10 mouse cellular contexts compared by ENCODE assay signal in the genomic region with DNA sequence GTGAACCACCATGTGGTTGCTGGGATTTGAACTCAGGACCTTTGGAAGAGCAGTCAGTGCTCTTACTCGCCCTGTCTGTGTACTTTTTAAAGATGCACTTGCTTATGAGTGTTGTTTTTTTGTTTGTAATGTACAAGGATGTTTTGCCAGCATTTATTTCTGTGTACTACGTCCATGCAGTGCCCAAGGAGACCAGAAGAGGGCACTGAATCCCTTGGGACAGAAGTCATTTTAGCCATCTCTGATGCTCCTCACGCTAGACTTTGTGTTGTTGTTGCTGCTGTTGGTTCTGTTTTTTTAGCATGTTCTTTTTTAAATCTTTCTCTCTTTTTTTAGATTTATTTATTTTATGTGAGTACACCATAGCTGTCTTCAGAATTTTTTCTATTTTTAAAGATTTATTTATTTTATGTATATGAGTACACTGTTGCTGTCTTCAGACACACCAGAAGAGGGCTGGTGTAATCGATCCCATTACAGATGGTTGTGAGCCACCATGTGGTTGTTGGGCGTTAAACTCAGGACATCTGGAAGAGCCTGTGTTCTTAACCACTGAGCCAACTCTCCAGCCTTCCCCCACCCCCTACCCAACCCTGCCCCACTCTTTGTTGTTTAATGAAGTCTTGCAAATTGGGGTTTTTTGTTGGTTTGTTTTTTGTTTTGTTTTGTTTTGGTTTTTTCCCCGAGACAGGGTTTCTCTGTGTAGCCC. TPM values are rescaled to one million over a fixed set of nuclear protein-coding genes. Genes with fewer than 3 reads are reported as not detected.
A peak's percentile ranks its signal among the peaks of the same experiment; 100 is the strongest.
DNase-seq lines count a peak whose midpoint lies in the region; ATAC-seq and TF ChIP-seq lines count a peak whose summit lies in the region.
"Had no signal": no experiment of that assay in that cellular context is flagged by ENCODE, and none has a peak within 500 bp of the region (broad histone marks: within the 10 kb centered on the region; RNA-seq: fewer than 3 reads in every experiment).

No protein-coding gene starts in this region.

- ATAC-seq in embryonic facial prominence, embryonic 14.5 days (ENCODE audit: low read depth): no peak
- peak; percentile 72 for ATAC-seq in liver, embryonic 12.5 days

- peaks cover 60% of the 10 kb centered on the region for H3K36me3 ChIP-seq in heart, embryonic 10.5 days
- peaks cover 46% of the 10 kb centered on the region for H3K36me3 ChIP-seq in embryonic facial prominence, embryonic 14.5 days (ENCODE audit: control insufficient read depth, insufficient read depth, low read length)
- H3K36me3 ChIP-seq in liver, embryonic 12.5 days: peaks cover 72% of the 10 kb centered on the region
- H3K36me3 ChIP-seq in spleen, adult 2 months (ENCODE audit: control insufficient read depth, insufficient read depth, low read length): peaks cover 15% of the 10 kb centered on the region

- intact Hi-C loops in heart, postnatal 10 days (cut with DNase I): loop anchor here (2.0 kb wide), 1 partner anchor 25 kb away; no protein-coding TSS in a partner anchor

- TF ChIP-seq CTCF in spleen, adult 2 months (IDR thresholded peaks at IDR 0.05; ENCODE audit: extremely low read depth, insufficient read depth, insufficient read length, insufficient replicate concordance): peak; percentile 65; the same call in 1 of the 2 replicates

- H3K4me2 ChIP-seq in embryonic facial prominence, embryonic 14.5 days (ENCODE audit: low read depth, low read length): no peak overlapping the region
- no peak overlapping the region for H3K4me2 ChIP-seq in liver, embryonic 12.5 days
- H3K4me2 ChIP-seq: embryonic facial prominence, embryonic 15.5 days had no signal

- H3K27ac ChIP-seq in heart, embryonic 10.5 days: no peak overlapping the region
- no peak overlapping the region for H3K27ac ChIP-seq in embryonic facial prominence, embryonic 14.5 days (replicated peaks; ENCODE audit: low read depth, low read length)
- peak overlapping the region; percentile 71 for H3K27ac ChIP-seq in liver, embryonic 12.5 days
- no peak overlapping the region for H3K27ac ChIP-seq in spleen, adult 2 months (ENCODE audit: insufficient read depth, low read length)
- H3K27ac ChIP-seq: embryonic facial prominence, embryonic 15.5 days; macrophage had no signal

- peak; percentile 52 to 65 for DNase-seq in heart, postnatal 10 days
- no peak for DNase-seq in heart, embryonic 10.5 days (ENCODE audit: low spot score)
- DNase-seq in 416B (ENCODE audit: low read depth) (peak; percentile 80), R1 (ENCODE audit: low read depth, low spot score) (peak; percentile 81)
- DNase-seq in embryonic facial prominence, embryonic 14.5 days (ENCODE audit: low spot score): peak; percentile 47
- peak in 1 of 2 experiments; percentile 61 for DNase-seq in spleen, adult 2 months (ENCODE audit: low read depth in 1 of 2, low spot score in 2 of 2)
- no peak for DNase-seq in urinary bladder, postnatal 10 days (ENCODE audit: low spot score)

- no peak for TF ChIP-seq POLR2A in spleen, adult 2 months (IDR thresholded peaks at IDR 0.05; ENCODE audit: low read depth, low read length)

- 49% methylated on average over 6 of the region's 6 CpGs for WGBS in heart, embryonic 10.5 days
- 46% methylated on average over 6 of the region's 6 CpGs for WGBS in embryonic facial prominence, embryonic 14.5 days
- 34% methylated on average over 6 of the region's 6 CpGs for WGBS in liver, embryonic 12.5 days (ENCODE audit: insufficient replicate concordance)
- 38% methylated on average over 6 of the region's 6 CpGs for WGBS in spleen, adult 2 months

- H3K9ac ChIP-seq in embryonic facial prominence, embryonic 14.5 days (ENCODE audit: low read depth, low read length): no peak overlapping the region
- H3K9ac ChIP-seq in liver, embryonic 12.5 days: no peak overlapping the region
- H3K9ac ChIP-seq: embryonic facial prominence, embryonic 15.5 days had no signal

- no peaks in the 10 kb centered on the region for H3K4me1 ChIP-seq in heart, embryonic 10.5 days
- H3K4me1 ChIP-seq in embryonic facial prominence, embryonic 14.5 days (ENCODE audit: control insufficient read depth, insufficient read depth, low read length): no peaks in the 10 kb centered on the region
- H3K4me1 ChIP-seq in liver, embryonic 12.5 days: peaks cover 23% of the 10 kb centered on the region
- H3K4me1 ChIP-seq in spleen, adult 2 months (ENCODE audit: control insufficient read depth, insufficient read depth, insufficient read length): no peaks in the 10 kb centered on the region
- H3K4me1 ChIP-seq: embryonic facial prominence, embryonic 15.5 days had no signal

- no peaks in the 10 kb centered on the region for H3K9me3 ChIP-seq in heart, embryonic 10.5 days
- H3K9me3 ChIP-seq in embryonic facial prominence, embryonic 14.5 days (ENCODE audit: control insufficient read depth, low read length): no peaks in the 10 kb centered on the region
- H3K9me3 ChIP-seq in liver, embryonic 12.5 days (replicated peaks): no peaks in the 10 kb centered on the region
- H3K9me3 ChIP-seq: embryonic facial prominence, embryonic 15.5 days had no signal

- H3K27me3 ChIP-seq in heart, embryonic 10.5 days (ENCODE audit: insufficient read depth, poor library complexity, severe bottlenecking): no peaks in the 10 kb centered on the region
- H3K27me3 ChIP-seq in embryonic facial prominence, embryonic 14.5 days (replicated peaks; ENCODE audit: control insufficient read depth, insufficient read depth, low read length): no peaks in the 10 kb centered on the region
- H3K27me3 ChIP-seq in liver, embryonic 12.5 days (replicated peaks): no peaks in the 10 kb centered on the region
- no peaks in the 10 kb centered on the region for H3K27me3 ChIP-seq in spleen, adult 2 months (ENCODE audit: control insufficient read depth, insufficient read depth, low read length)
- H3K27me3 ChIP-seq: embryonic facial prominence, embryonic 15.5 days had no signal

- H3K4me3 ChIP-seq in heart, embryonic 10.5 days: no peak overlapping the region
- no peak overlapping the region for H3K4me3 ChIP-seq in embryonic facial prominence, embryonic 14.5 days (ENCODE audit: low read depth, low read length)
- H3K4me3 ChIP-seq in liver, embryonic 12.5 days: no peak overlapping the region
- no peak overlapping the region for H3K4me3 ChIP-seq in spleen, adult 2 months (ENCODE audit: extremely low read depth, insufficient read depth, insufficient read length)
- H3K4me3 ChIP-seq: embryonic facial prominence, embryonic 15.5 days had no signal

RNA-seq across cellular contexts. Expression of gene Smim6, which starts 8.4 kb away (rescaled TPM):
- under 1 TPM; 0.37 to 0.45 TPM for total RNA-seq in heart, postnatal 10 days (2021)
- polyA plus RNA-seq in heart, embryonic 10.5 days (2016; fragmentation: Nextera tagmentation; extraction: Ambion mirVana): 1.6 and 1.7 TPM in 2 replicates
- 0.71 and 1.4 TPM in 2 replicates for polyA plus RNA-seq in embryonic facial prominence, embryonic 14.5 days (2014; fragmentation: Nextera tagmentation; extraction: Ambion mirVana)
- 3.1 and 3.7 TPM in 2 replicates for polyA plus RNA-seq in liver, embryonic 12.5 days (2016; fragmentation: Nextera tagmentation; extraction: Ambion mirVana)
- 0.19 and 0.54 TPM in 2 replicates for polyA plus RNA-seq in spleen, adult 2 months (2012; rRNA removed)
- polyA plus RNA-seq: macrophage had no signal

RNA-seq across cellular contexts. Expression of gene Sap30bp, which starts 12.8 kb away (rescaled TPM):
- 10 to 100 TPM; 26.6 to 26.7 TPM for total RNA-seq in heart, postnatal 10 days (2021)
- polyA plus RNA-seq in heart, embryonic 10.5 days (2016; fragmentation: Nextera tagmentation; extraction: Ambion mirVana): 29.4 and 35.8 TPM in 2 replicates
- 30.2 and 36.6 TPM in 2 replicates for polyA plus RNA-seq in embryonic facial prominence, embryonic 14.5 days (2014; fragmentation: Nextera tagmentation; extraction: Ambion mirVana)
- 23.1 and 24.5 TPM in 2 replicates for polyA plus RNA-seq in liver, embryonic 12.5 days (2016; fragmentation: Nextera tagmentation; extraction: Ambion mirVana)
- 19.9 and 26.7 TPM in 2 replicates for polyA plus RNA-seq in spleen, adult 2 months (2012; rRNA removed)

RNA-seq across cellular contexts. Expression of gene Recql5, which starts 13.0 kb away (rescaled TPM):
- total RNA-seq in heart, postnatal 10 days (2021): 10 to 100 TPM in 1 of 2 experiments, 1 to 10 TPM in 1; 8.3 to 10.9 TPM
- polyA plus RNA-seq in heart, embryonic 10.5 days (2016; fragmentation: Nextera tagmentation; extraction: Ambion mirVana): 20.4 and 22.3 TPM in 2 replicates
- 13.3 TPM in 2 replicates for polyA plus RNA-seq in embryonic facial prominence, embryonic 14.5 days (2014; fragmentation: Nextera tagmentation; extraction: Ambion mirVana)
- 14.9 and 17.6 TPM in 2 replicates for polyA plus RNA-seq in liver, embryonic 12.5 days (2016; fragmentation: Nextera tagmentation; extraction: Ambion mirVana)
- polyA plus RNA-seq in spleen, adult 2 months (2012; rRNA removed): 28.7 and 32.1 TPM in 2 replicates

RNA-seq across cellular contexts. Expression of gene Smim5, which starts 20.5 kb away (rescaled TPM):
- 10 to 100 TPM; 28.7 to 43.3 TPM for total RNA-seq in heart, postnatal 10 days (2021)
- polyA plus RNA-seq in heart, embryonic 10.5 days (2016; fragmentation: Nextera tagmentation; extraction: Ambion mirVana): 13.7 and 17.9 TPM in 2 replicates
- 16.5 and 20.2 TPM in 2 replicates for polyA plus RNA-seq in embryonic facial prominence, embryonic 14.5 days (2014; fragmentation: Nextera tagmentation; extraction: Ambion mirVana)
- polyA plus RNA-seq in liver, embryonic 12.5 days (2016; fragmentation: Nextera tagmentation; extraction: Ambion mirVana): 47.5 and 48.9 TPM in 2 replicates
- polyA plus RNA-seq in spleen, adult 2 months (2012; rRNA removed): 5.7 and 8.0 TPM in 2 replicates

RNA-seq across cellular contexts. Expression of gene Itgb4, which starts 54.2 kb away (rescaled TPM):
- total RNA-seq in heart, postnatal 10 days (2021): 1 to 10 TPM; 4.8 to 5.5 TPM
- polyA plus RNA-seq in heart, embryonic 10.5 days (2016; fragmentation: Nextera tagmentation; extraction: Ambion mirVana): 0.67 and 1.1 TPM in 2 replicates
- polyA plus RNA-seq in embryonic facial prominence, embryonic 14.5 days (2014; fragmentation: Nextera tagmentation; extraction: Ambion mirVana): 10.7 and 11.0 TPM in 2 replicates
- polyA plus RNA-seq in liver, embryonic 12.5 days (2016; fragmentation: Nextera tagmentation; extraction: Ambion mirVana): 0.31 and 0.44 TPM in 2 replicates
- 2.5 and 2.8 TPM in 2 replicates for polyA plus RNA-seq in spleen, adult 2 months (2012; rRNA removed)
- polyA plus RNA-seq: macrophage had no signal

Comparison
In these comparisons a context has a peak if more than half of its experiments do, and no peak if none do; other contexts are left out.
1. DNase-seq: peak in heart, postnatal 10 days (2 of 2), 416B (single experiment), R1 (single experiment) and embryonic facial prominence, embryonic 14.5 days (single experiment); none in heart, embryonic 10.5 days (single experiment) and urinary bladder, postnatal 10 days (single experiment).